Mouse (Mus musculus): ENCODE measurements around the gene Nav3. TPM values are rescaled to one million over a fixed set of nuclear protein-coding genes. Genes with fewer than 3 reads are reported as not detected.

Gene Nav3
- total RNA-seq (2015) (not detected in 2 replicates), total RNA-seq (2017) (not detected in 2 replicates)

- peak; percentile 81 for ATAC-seq (replicated peaks; ENCODE audit: poor library complexity)
Measured at GRCm38 (mm10) chr10:110455838-110456493, at the start of gene Nav3. Gene Nav3, minus strand, starts transcription at chr10:110456204.

GRCm38 (mm10) chr10:110485306-110485705 lies 29.3 kb upstream of the Nav3 start:
- ATAC-seq (replicated peaks; ENCODE audit: poor library complexity), result no peak

GRCm38 (mm10) chr10:110484822-110485221 lies 28.8 kb upstream of the Nav3 start:
- ATAC-seq (replicated peaks; ENCODE audit: poor library complexity), result no peak

GRCm38 (mm10) chr10:110479189-110479588 lies 23.2 kb upstream of the Nav3 start:
- ATAC-seq (replicated peaks; ENCODE audit: poor library complexity), result no peak

- ATAC-seq (replicated peaks; ENCODE audit: poor library complexity), result no peak
Measured at GRCm38 (mm10) chr10:110477689-110478314, 21.8 kb upstream of the Nav3 start.

GRCm38 (mm10) chr10:110474107-110474506 lies 18.1 kb upstream of the Nav3 start:
- ATAC-seq (replicated peaks; ENCODE audit: poor library complexity), result no peak

- ATAC-seq (replicated peaks; ENCODE audit: poor library complexity), result no peak
Measured at GRCm38 (mm10) chr10:110469445-110469844, 13.4 kb upstream of the Nav3 start.

GRCm38 (mm10) chr10:110455063-110455837 lies 754 bp downstream of the Nav3 start:
- peak; percentile 18 for ATAC-seq (replicated peaks; ENCODE audit: poor library complexity)

- no peak for ATAC-seq (replicated peaks; ENCODE audit: poor library complexity)
Measured at GRCm38 (mm10) chr10:110453566-110453965, 2.4 kb downstream of the Nav3 start.

GRCm38 (mm10) chr10:110440396-110440795 lies 15.6 kb downstream of the Nav3 start:
- no peak for ATAC-seq (replicated peaks; ENCODE audit: poor library complexity)

- ATAC-seq (replicated peaks; ENCODE audit: poor library complexity), result no peak
Measured at GRCm38 (mm10) chr10:110431078-110431477, 24.9 kb downstream of the Nav3 start.

GRCm38 (mm10) chr10:110429578-110429977 lies 26.4 kb downstream of the Nav3 start:
- ATAC-seq (replicated peaks; ENCODE audit: poor library complexity), result no peak

- ATAC-seq (replicated peaks; ENCODE audit: poor library complexity), result no peak
Measured at GRCm38 (mm10) chr10:110429052-110429451, 27.0 kb downstream of the Nav3 start.

- ATAC-seq (replicated peaks; ENCODE audit: poor library complexity), result no peak
Measured at GRCm38 (mm10) chr10:110421533-110421932, 34.5 kb downstream of the Nav3 start.

GRCm38 (mm10) chr10:110417003-110417402 lies 39.0 kb downstream of the Nav3 start:
- no peak for ATAC-seq (replicated peaks; ENCODE audit: poor library complexity)

GRCm38 (mm10) chr10:110415624-110416023 lies 40.4 kb downstream of the Nav3 start:
- ATAC-seq (replicated peaks; ENCODE audit: poor library complexity), result no peak

GRCm38 (mm10) chr10:110413281-110413897 lies 42.6 kb downstream of the Nav3 start:
- ATAC-seq (replicated peaks; ENCODE audit: poor library complexity), result no peak

GRCm38 (mm10) chr10:110402950-110403349 lies 53.1 kb downstream of the Nav3 start:
- no peak for ATAC-seq (replicated peaks; ENCODE audit: poor library complexity)

- no peak for ATAC-seq (replicated peaks; ENCODE audit: poor library complexity)
Measured at GRCm38 (mm10) chr10:110400642-110401041, 55.4 kb downstream of the Nav3 start.

GRCm38 (mm10) chr10:110398643-110399042 lies 57.4 kb downstream of the Nav3 start:
- no peak for ATAC-seq (replicated peaks; ENCODE audit: poor library complexity)

GRCm38 (mm10) chr10:110386476-110387197 lies 69.4 kb downstream of the Nav3 start:
- no peak for ATAC-seq (replicated peaks; ENCODE audit: poor library complexity)
